Mouse (Mus musculus) midbrain, embryonic 16.5 days (tissue): Measurements from ENCODE around the gene Crhbp. TPM values are rescaled to one million over a fixed set of nuclear protein-coding genes. Genes with fewer than 3 reads are reported as not detected.

Experiments
- ATAC-seq: fragments of 200-750 bp; cut with Nextera tagmentation; 2 replicates; pipeline ENCODE4 v1.8.0; 2017; ENCODE audit warnings: moderate TSS enrichment
- H3K27ac ChIP-seq: fragments of 300-500 bp; sonication (generic); 2 replicates; pipeline ENCODE4 v1.5.1; 2014; ENCODE audit warnings: mild to moderate bottlenecking, low read length, mixed read lengths
- H3K27me3 ChIP-seq: fragments of 300-500 bp; sonication (generic); 2 replicates; pipeline ENCODE4 v1.6.1; 2014; ENCODE audit warnings: low read depth, low read length, mixed read lengths; ENCODE audit not compliant: control insufficient read depth, insufficient read depth
- H3K36me3 ChIP-seq: fragments of 300-500 bp; sonication (generic); 2 replicates; pipeline ENCODE4 v1.6.1; 2014; ENCODE audit warnings: mild to moderate bottlenecking, low read length, moderate library complexity, mixed read lengths; ENCODE audit not compliant: control insufficient read depth, insufficient read depth
- H3K4me1 ChIP-seq: fragments of 300-500 bp; sonication (generic); 2 replicates; pipeline ENCODE4 v1.6.1; 2014; ENCODE audit warnings: mild to moderate bottlenecking, low read length, mixed read lengths; ENCODE audit not compliant: control insufficient read depth, insufficient read depth
- H3K4me2 ChIP-seq: fragments of 300-500 bp; sonication (generic); 2 replicates; pipeline ENCODE4 v1.6.1; 2014; ENCODE audit warnings: mild to moderate bottlenecking, low read length, mixed read lengths
- H3K4me3 ChIP-seq: fragments of 300-500 bp; sonication (generic); 2 replicates; pipeline ENCODE4 v1.5.1; 2014; ENCODE audit warnings: low read depth, mild to moderate bottlenecking, low read length, moderate library complexity, mixed read lengths
- H3K9ac ChIP-seq: fragments of 300-500 bp; sonication (generic); 2 replicates; pipeline ENCODE4 v1.6.1; 2014; ENCODE audit warnings: low read depth, low read length, mixed read lengths
- H3K9me3 ChIP-seq: fragments of 300-500 bp; sonication (generic); replicated peaks from 2 replicates; pipeline ENCODE4 v1.6.1; 2014; ENCODE audit warnings: mild to moderate bottlenecking, low read length, mixed read lengths; ENCODE audit not compliant: control insufficient read depth, poor library complexity, severe bottlenecking
- WGBS: fragments of 180-500 bp; shearing (Covaris S2); extraction: QIAGEN DNeasy Blood & Tissue Kit; methylation state at CpG from one replicate; pipeline ENCODE4 v1.1.7; 2014; 5-methylcytosine and 5-hydroxymethylcytosine counted together
- polyA plus RNA-seq: library from polyadenylated mRNA; unstranded; fragments of >200 nt; fragmentation: Nextera tagmentation; extraction: Ambion mirVana; gene quantifications from 2 replicates; pipeline ENCODE4 v1.2.1, GENCODE M21; 2015

Gene Crhbp
- polyA plus RNA-seq, 1 experiment from 2014 or later = 3.7 TPM

GRCm38 (mm10) chr13:95389866-95390865 lies 54.6 kb downstream of the Crhbp start:
- 31% methylated on average over 24 of the region's 24 CpGs for WGBS
- Histone ChIP-seq H3K27me3 (no peaks in the 10 kb centered on the region), H3K4me1 (peaks cover 4% of the 10 kb centered on the region; the same call in 1 of the 2 replicates), H3K9me3 (no peaks in the 10 kb centered on the region), H3K9ac (peak overlapping the region; percentile 44), H3K27ac (peak overlapping the region; percentile 34; the same call in 1 of the 2 replicates), H3K36me3 (no peaks in the 10 kb centered on the region), H3K4me3 (no peak overlapping the region), H3K4me2 (peak overlapping the region; percentile 40)
- ATAC-seq = peak; percentile 81

DNA sequence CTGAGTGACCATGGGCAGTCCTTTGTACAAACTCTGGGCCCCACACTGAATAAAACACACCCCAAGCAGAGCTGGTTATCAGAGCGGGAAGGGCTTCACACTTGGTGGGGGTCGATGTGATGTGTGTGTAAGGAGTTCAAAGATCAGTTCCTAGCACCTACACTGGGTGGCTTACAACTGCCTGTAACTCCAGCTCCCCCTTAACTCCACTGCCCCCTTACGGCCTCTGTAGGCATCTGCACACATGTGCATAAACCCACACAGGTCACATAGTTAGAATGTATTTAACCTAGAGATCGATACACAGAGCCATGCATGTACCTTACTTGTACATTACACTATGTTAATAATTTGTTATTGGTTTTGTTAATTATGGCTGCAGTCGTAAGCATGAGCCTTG lies 56.5 kb downstream of the Crhbp start:
- H3K4me3 ChIP-seq = no peak overlapping the region
- peaks cover 4% of the 10 kb centered on the region; the same call in 1 of the 2 replicates for H3K4me1 ChIP-seq
- no peak overlapping the region for H3K9ac ChIP-seq
- ATAC-seq = no peak
- no peak overlapping the region for H3K4me2 ChIP-seq
- H3K36me3 ChIP-seq = no peaks in the 10 kb centered on the region
- H3K9me3 ChIP-seq = no peaks in the 10 kb centered on the region
- H3K27ac ChIP-seq = no peak overlapping the region
- no peaks in the 10 kb centered on the region for H3K27me3 ChIP-seq
- WGBS = 85% methylated on average over 5 of the region's 5 CpGs

GRCm38 (mm10) chr13:95382418-95382817 lies 62.3 kb downstream of the Crhbp start:
- Histone ChIP-seq H3K4me1 (no peaks in the 10 kb centered on the region), H3K4me3 (no peak overlapping the region), H3K27ac (no peak overlapping the region), H3K36me3 (no peaks in the 10 kb centered on the region), H3K9ac (no peak overlapping the region), H3K4me2 (no peak overlapping the region), H3K27me3 (no peaks in the 10 kb centered on the region), H3K9me3 (no peaks in the 10 kb centered on the region)
- 91% methylated on average over 5 of the region's 5 CpGs for WGBS
- ATAC-seq = no peak

Other genes with a start within 250 kb of the Crhbp start
- gene Pde8b, start 194.6 kb downstream of the Crhbp start, polyA plus RNA-seq = 7.6 and 11.0 TPM in 2 replicates
- 30.2 and 35.5 TPM in 2 replicates for gene Zbed3, start 121.3 kb downstream of the Crhbp start, polyA plus RNA-seq
- gene Aggf1, start 69.6 kb downstream of the Crhbp start, polyA plus RNA-seq = 35.0 and 37.7 TPM in 2 replicates
- not detected in 2 replicates for gene S100z, start 33.8 kb upstream of the Crhbp start, polyA plus RNA-seq
- gene F2rl1, start 80.3 kb upstream of the Crhbp start, polyA plus RNA-seq = 0.09 and 0.26 TPM in 2 replicates
- gene F2r, start 173.6 kb upstream of the Crhbp start, polyA plus RNA-seq = 54.4 and 63.7 TPM in 2 replicates